ENCODE assay signal across 15 mouse cellular contexts in genomic region chr12:118184731-118185130, GRCm38 (mm10). TPM values are rescaled to one million over a fixed set of nuclear protein-coding genes. Genes with fewer than 3 reads are reported as not detected.
"Had no signal": no experiment of that assay in that cellular context is flagged by ENCODE, and none has a peak within 500 bp of the region (broad histone marks: within the 10 kb centered on the region; RNA-seq: fewer than 3 reads in every experiment).

No protein-coding gene starts in this region.

- H3K27me3 ChIP-seq: liver, embryonic 12.5 days; lung, embryonic 15.5 days had no signal

- ATAC-seq: liver, embryonic 12.5 days; midbrain, embryonic 13.5 days; midbrain, embryonic 15.5 days had no signal

- DNase-seq: right cerebral cortex, postnatal 14 days; right cerebral cortex, postnatal 4 days; spleen, adult 18-20 months; thymus, adult 18-20 months; thymus, postnatal 14 days; thymus, postnatal 36 days had no signal

- H3K27ac ChIP-seq: liver, embryonic 12.5 days; liver, embryonic 14.5 days; lung, embryonic 15.5 days; midbrain, embryonic 13.5 days; midbrain, embryonic 15.5 days; neural tube, embryonic 12.5 days had no signal

- H3K9me3 ChIP-seq: liver, embryonic 12.5 days; lung, embryonic 15.5 days; midbrain, embryonic 13.5 days; midbrain, embryonic 15.5 days; neural tube, embryonic 12.5 days had no signal

- H3K4me2 ChIP-seq: liver, embryonic 12.5 days; lung, embryonic 15.5 days; midbrain, embryonic 11.5 days; midbrain, embryonic 13.5 days; midbrain, embryonic 15.5 days; neural tube, embryonic 12.5 days had no signal

- H3K4me3 ChIP-seq: liver, embryonic 12.5 days; lung, embryonic 15.5 days; midbrain, embryonic 13.5 days; midbrain, embryonic 15.5 days; neural tube, embryonic 12.5 days had no signal

- H3K4me1 ChIP-seq: midbrain, embryonic 15.5 days; neural tube, embryonic 12.5 days had no signal

- H3K36me3 ChIP-seq: liver, embryonic 12.5 days; lung, embryonic 15.5 days; midbrain, embryonic 13.5 days; midbrain, embryonic 15.5 days; neural tube, embryonic 12.5 days had no signal

- H3K9ac ChIP-seq: liver, embryonic 12.5 days; liver, embryonic 14.5 days; lung, embryonic 15.5 days; midbrain, embryonic 13.5 days; midbrain, embryonic 15.5 days; neural tube, embryonic 12.5 days had no signal

RNA-seq across cellular contexts. Expression of gene Dnah11, which starts 14.1 kb away (rescaled TPM):
- total RNA-seq: megakaryocyte, adult 5-6 weeks; neutrophil, adult 5-6 weeks had no signal
